Mouse (Mus musculus): Measurements from ENCODE around the gene Dock7. TPM values are rescaled to one million over a fixed set of nuclear protein-coding genes. Genes with fewer than 3 reads are reported as not detected.
"Not testable (repeated sequence)": the region's sequence is repeated elsewhere in the genome, so short reads cannot be mapped to it uniquely, and the experiment has no call there.

The Dock7 gene
- polyA plus RNA-seq, 1 experiment from 2014 or later: 75.4 TPM

DNA sequence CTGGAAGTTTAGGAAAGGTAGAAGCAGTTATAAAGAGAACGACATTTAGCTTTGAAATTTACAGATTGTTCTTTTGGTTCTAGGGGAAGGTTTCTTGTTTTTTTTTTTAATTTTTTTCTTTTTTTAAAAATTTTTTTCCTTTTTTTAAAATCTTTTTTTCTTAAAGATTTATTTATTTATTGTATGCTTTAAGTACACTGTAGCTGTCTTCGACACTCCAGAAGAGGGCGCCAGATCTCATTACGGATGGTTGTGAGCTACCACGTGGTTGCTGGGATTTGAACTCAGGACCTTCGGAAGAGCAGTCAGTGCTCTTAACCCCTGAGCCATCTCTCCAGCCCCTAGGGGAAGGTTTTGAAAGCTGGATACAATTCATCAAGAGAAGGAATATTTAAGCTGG, 182.5 kb downstream of the Dock7 start:
- ATAC-seq; POLR2A ChIA-PET; DNase-seq (ENCODE audit: low read depth, low spot score); in situ Hi-C loops (cut with MboI; ENCODE audit: low pct_unique_long_range_greater_than_20kb); H3K27me3 ChIP-seq: not testable (repeated sequence)
- peak; percentile 22 for TF ChIP-seq CTCF (IDR thresholded peaks at IDR 0.05)
- CTCF ChIA-PET: interaction anchor here (1.2 kb wide), 1 partner anchor 11 kb away, joined by 3 read pairs; no protein-coding TSS in a partner anchor

GRCm38 (mm10) chr4:98936036-98936435, 184.7 kb downstream of the Dock7 start:
- POLR2A ChIA-PET: no interaction called here
- H3K27me3 ChIP-seq: no peaks in the 10 kb centered on the region
- no peak for DNase-seq (ENCODE audit: low read depth, low spot score)
- CTCF ChIA-PET: no interaction called here
- in situ Hi-C loops (cut with MboI; ENCODE audit: low pct_unique_long_range_greater_than_20kb): no loop called here
- ATAC-seq: no peak
- no peak for TF ChIP-seq CTCF (IDR thresholded peaks at IDR 0.05)

DNA sequence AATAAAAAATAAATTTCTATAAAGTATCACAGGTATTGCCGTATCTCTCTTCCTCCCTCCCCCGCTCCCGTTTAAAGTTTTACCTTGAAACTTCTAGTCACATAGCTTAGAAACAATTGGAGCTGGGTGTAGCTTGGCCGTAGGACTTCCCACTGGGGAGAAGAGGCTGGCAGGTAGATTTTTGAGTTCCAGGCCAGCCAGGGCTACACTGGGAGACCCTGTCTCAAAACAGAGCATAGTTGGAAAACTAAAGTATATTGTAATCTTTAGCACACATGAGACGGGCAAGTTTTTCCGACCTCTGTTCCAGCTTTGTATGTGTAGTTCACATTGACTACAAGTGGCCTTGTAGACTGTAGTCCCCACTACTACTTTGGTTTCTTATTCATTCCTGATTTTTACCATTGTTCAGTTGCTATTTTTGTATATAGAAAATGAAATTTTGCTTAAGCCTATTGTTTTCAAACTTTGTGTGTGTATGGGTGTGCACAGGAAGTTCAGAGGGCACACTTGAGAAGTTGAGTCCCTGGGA, 195.4 kb downstream of the Dock7 start:
- DNase-seq (ENCODE audit: low read depth, low spot score) (no peak), ATAC-seq (no peak)
- ChIA-PET CTCF (no interaction called here), POLR2A (no interaction called here)
- no peaks in the 10 kb centered on the region for H3K27me3 ChIP-seq
- no peak for TF ChIP-seq CTCF (IDR thresholded peaks at IDR 0.05)
- in situ Hi-C loops (cut with MboI; ENCODE audit: low pct_unique_long_range_greater_than_20kb): no loop called here

DNA sequence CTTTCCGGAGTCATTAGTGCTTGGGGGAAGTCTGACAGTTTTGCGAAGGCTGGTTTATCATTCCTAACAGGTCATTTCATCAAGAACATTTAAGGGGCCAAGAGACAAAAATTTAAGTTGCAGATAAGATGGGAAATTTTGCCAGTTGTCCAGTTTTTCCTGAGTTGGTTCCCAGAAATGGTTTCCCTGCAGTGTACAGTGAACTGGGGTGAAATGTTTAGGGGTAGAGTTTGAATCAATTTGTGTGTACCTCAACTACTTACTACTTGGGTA, 195.9 kb downstream of the Dock7 start:
- no peaks in the 10 kb centered on the region for H3K27me3 ChIP-seq
- CTCF ChIA-PET: no interaction called here
- no peak for TF ChIP-seq CTCF (IDR thresholded peaks at IDR 0.05)
- ATAC-seq (no peak), DNase-seq (ENCODE audit: low read depth, low spot score) (no peak)
- POLR2A ChIA-PET: no interaction called here
- in situ Hi-C loops (cut with MboI; ENCODE audit: low pct_unique_long_range_greater_than_20kb): no loop called here

GRCm38 (mm10) chr4:98924071-98924905, 196.4 kb downstream of the Dock7 start:
- TF ChIP-seq CTCF (IDR thresholded peaks at IDR 0.05): no peak

GRCm38 (mm10) chr4:98923568-98924070, 197.1 kb downstream of the Dock7 start, which contains the start of gene Usp1:
Gene Usp1, plus strand, starts transcription at chr4:98923810.
- POLR2A ChIA-PET: interaction anchor here (0.6 kb wide), 1 partner anchor 826 kb away, joined by 3 read pairs; no protein-coding TSS in a partner anchor
- in situ Hi-C loops (cut with MboI; ENCODE audit: low pct_unique_long_range_greater_than_20kb): no loop called here
- CTCF ChIA-PET: no interaction called here
- no peak for DNase-seq (ENCODE audit: low read depth, low spot score)
- TF ChIP-seq CTCF (IDR thresholded peaks at IDR 0.05): no peak
- no peaks in the 10 kb centered on the region for H3K27me3 ChIP-seq
- ATAC-seq: peak; percentile 42

More at GRCm38 (mm10) chr4:98924071-98924905, 196.4 kb downstream of the Dock7 start:
- ATAC-seq: peak; percentile 23
- in situ Hi-C loops (cut with MboI; ENCODE audit: low pct_unique_long_range_greater_than_20kb): no loop called here
- CTCF ChIA-PET: no interaction called here
- POLR2A ChIA-PET: no interaction called here
- H3K27me3 ChIP-seq: no peaks in the 10 kb centered on the region
- DNase-seq (ENCODE audit: low read depth, low spot score): no peak

GRCm38 (mm10) chr4:98922643-98923567, 197.8 kb downstream of the Dock7 start:
- DNase-seq (ENCODE audit: low read depth, low spot score) (peak; percentile 98), ATAC-seq (peak; percentile 97)
- no peaks in the 10 kb centered on the region for H3K27me3 ChIP-seq
- POLR2A ChIA-PET: interaction anchor here (0.6 to 0.7 kb wide), 2 partner anchors 468 to 826 kb away, joined by 3 to 5 read pairs; no protein-coding TSS in a partner anchor
- CTCF ChIA-PET: interaction anchor here (1.3 kb wide), 1 partner anchor 183 kb away, joined by 4 read pairs; no protein-coding TSS in a partner anchor
- TF ChIP-seq CTCF (IDR thresholded peaks at IDR 0.05): no peak
- in situ Hi-C loops (cut with MboI; ENCODE audit: low pct_unique_long_range_greater_than_20kb): no loop called here

DNA sequence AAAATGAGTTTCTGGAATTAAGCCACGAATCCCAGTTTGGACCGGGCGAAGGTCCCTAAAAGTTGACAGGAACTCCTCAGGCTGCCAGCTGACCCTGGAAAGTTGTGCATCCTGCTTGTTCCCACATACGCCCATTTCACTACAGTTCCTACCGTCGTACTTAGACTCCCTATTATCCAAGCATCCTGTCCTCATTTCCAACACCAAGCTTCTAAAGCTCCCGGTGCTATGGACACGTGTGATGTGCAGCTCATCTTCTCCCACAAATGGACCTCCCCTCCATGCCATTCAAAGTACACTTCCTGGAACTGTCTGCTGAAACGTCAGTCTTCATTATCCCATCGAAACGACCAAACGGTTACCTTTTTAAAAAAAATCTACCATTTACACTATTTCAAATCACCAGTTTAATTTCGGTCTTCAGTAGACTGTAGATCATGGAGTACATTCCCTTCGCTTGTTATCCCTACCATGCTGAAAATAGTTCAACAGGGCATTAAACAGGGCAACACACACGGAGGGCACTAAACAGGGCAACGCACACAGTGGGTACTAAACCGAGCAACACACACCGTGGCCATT, 198.6 kb downstream of the Dock7 start:
- no peak for ATAC-seq
- no peak for TF ChIP-seq CTCF (IDR thresholded peaks at IDR 0.05)

DNA sequence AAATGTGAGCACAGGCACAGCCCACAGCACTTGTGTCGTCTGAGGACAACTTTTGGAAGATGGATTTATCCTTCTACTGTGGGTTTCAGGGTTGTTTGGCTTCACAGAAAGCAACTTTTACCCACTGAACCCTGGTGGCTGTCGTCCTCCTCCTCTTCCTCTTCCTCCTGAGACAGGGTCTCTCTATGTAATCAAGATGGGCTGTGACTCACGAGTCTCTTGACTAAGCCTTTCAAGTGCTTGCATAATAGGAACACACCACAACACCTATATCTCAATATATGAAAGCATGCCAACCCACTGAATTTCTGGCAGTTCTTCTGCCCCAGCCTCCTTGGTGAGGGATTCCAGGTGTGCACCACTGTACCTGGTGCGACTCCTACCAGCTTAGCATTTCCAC, 199.8 kb downstream of the Dock7 start:
- ATAC-seq: no peak
- in situ Hi-C loops (cut with MboI; ENCODE audit: low pct_unique_long_range_greater_than_20kb): no loop called here

More for the DNA sequence above, 198.6 kb downstream of the Dock7 start:
- ChIA-PET CTCF (interaction anchor here (1.3 kb wide), 1 partner anchor 183 kb away, joined by 4 read pairs; no protein-coding TSS in a partner anchor), POLR2A (interaction anchor here (0.7 kb wide), 1 partner anchor 467 kb away, joined by 5 read pairs; no protein-coding TSS in a partner anchor)
- DNase-seq (ENCODE audit: low read depth, low spot score): no peak
- no peaks in the 10 kb centered on the region for H3K27me3 ChIP-seq
- in situ Hi-C loops (cut with MboI; ENCODE audit: low pct_unique_long_range_greater_than_20kb): no loop called here

DNA sequence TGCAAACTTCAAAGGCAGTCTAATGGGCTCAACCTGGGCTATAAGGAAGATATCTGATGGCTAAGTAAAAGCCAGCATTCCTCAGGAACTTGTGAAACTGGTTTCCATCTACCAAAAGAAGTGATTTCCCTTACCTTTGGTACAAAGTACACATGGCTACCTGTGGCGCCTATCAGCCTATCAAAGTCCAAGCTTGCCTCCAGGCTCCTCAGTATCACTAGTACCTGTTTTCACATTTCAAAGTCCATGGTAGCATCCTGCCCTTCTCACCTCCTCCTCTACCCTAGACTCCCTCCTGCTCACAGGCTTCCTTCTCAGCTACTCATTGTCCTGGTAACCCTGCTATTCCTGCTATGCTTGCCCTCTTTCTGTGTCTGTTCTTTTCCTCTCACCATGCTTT, 202.5 kb downstream of the Dock7 start:
- ChIA-PET POLR2A (interaction anchor here (0.6 kb wide), 1 partner anchor 1862 kb away, joined by 7 read pairs; no protein-coding TSS in a partner anchor), CTCF (no interaction called here)
- ATAC-seq (no peak), DNase-seq (ENCODE audit: low read depth, low spot score) (no peak)
- no peak for TF ChIP-seq CTCF (IDR thresholded peaks at IDR 0.05)
- H3K27me3 ChIP-seq: no peaks in the 10 kb centered on the region
- in situ Hi-C loops (cut with MboI; ENCODE audit: low pct_unique_long_range_greater_than_20kb): no loop called here

More for the DNA sequence above, 199.8 kb downstream of the Dock7 start:
- DNase-seq (ENCODE audit: low read depth, low spot score): no peak
- TF ChIP-seq CTCF (IDR thresholded peaks at IDR 0.05): no peak
- POLR2A ChIA-PET: no interaction called here
- CTCF ChIA-PET: no interaction called here
- H3K27me3 ChIP-seq: no peaks in the 10 kb centered on the region

Data from Patski (cell line).